Mouse (Mus musculus): ENCODE results near the gene Esrp2.

Gene Esrp2

DNA sequence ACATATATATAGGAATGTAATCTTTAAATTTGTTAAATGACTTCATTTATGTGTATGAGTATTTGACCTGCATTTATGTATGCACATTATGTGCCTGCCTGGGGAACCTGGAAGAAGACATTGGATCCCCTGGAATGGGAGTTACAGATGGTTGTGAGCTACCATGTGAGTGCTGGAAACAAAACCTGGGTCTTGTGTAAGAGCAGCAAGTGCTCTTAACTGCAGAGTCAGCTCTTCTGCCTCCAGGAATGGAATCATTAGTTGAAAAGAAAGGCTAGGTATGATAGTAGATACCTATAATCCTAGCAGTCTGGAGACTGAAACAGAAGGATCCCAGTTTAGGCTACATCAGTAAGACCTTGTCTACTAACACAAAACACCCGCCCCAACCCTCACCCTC lies 10.7 kb downstream of the Esrp2 start:
- no peak for DNase-seq (ENCODE audit: extremely low read depth, low read depth)

DNA sequence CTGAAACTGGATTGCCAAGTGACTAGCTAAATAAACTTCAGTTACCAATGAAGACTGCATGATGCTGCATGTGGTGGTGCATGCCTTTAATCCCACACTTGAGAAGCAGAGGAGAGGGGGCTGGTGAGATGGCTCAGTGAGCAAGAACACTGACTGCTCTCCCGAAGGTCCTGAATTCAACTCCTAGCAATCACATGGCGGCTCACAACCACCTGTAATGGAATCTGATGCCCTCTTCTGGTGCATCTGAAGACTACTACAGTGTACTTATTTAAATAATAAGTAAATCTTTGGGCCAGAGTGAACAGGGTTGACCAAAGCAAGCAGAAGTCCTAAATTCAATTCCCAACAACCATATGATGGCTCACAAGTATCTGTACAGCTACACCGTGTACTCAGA lies 13.3 kb downstream of the Esrp2 start:
- no peak for DNase-seq (ENCODE audit: extremely low read depth, low read depth)

DNA sequence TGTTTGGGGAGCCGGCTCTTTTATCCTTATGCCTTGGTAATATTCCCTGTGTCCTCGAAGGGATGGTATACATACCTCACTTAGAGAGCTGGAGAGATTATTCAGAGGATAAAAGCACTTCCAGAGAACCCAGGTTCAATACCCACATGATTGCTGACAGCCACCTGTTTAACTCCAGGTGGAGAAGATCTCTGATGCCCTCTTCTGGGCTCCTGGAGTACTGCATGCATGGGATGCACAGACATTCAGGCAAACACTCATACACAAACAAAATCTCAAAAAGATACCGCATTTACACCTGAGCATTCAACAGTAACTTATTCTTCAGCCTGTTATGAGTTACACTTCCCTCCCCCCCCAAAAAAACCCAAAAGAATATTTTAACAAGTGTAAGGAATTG lies 20.9 kb downstream of the Esrp2 start:
- no peak for DNase-seq (ENCODE audit: extremely low read depth, low read depth)

DNA sequence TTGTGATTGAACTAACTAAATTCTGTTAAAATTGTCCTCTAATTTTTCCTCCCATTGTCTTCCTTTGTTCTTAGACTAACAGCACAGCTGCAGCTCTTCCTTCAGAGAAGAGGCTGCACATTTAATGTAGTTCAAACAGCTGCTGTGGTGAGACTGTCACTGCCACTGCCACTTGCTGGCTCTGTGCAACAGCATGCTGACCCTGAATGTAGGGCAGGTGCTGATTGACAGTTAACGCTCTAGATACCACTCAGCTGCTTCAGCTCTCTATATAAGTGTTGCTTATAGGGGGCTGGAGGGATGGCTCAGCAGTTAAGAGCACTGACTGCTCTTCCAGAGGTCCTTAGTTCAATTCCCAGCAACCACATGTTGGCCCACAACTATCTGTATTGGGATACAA lies 24.3 kb downstream of the Esrp2 start:
- DNase-seq (ENCODE audit: extremely low read depth, low read depth) = no peak

DNA sequence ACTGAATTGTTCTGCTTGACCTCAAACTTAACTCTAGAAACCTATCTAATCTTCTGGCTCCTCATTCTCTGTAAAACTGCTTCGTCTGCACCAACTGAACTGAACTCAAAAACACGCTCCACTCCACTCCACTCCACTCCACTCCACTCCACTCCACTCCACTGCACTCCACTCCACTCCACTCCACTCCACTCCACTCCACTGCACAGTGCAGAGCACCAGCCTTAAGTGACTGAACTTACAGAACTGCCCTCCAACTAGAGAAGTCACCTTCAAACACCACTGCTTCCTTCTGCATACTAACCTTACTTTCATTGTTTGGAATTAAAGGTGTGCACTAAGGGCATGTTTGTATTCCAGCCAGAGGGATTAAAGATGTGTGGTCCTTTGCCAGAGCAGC lies 24.7 kb downstream of the Esrp2 start:
- no peak for DNase-seq (ENCODE audit: extremely low read depth, low read depth)

DNA sequence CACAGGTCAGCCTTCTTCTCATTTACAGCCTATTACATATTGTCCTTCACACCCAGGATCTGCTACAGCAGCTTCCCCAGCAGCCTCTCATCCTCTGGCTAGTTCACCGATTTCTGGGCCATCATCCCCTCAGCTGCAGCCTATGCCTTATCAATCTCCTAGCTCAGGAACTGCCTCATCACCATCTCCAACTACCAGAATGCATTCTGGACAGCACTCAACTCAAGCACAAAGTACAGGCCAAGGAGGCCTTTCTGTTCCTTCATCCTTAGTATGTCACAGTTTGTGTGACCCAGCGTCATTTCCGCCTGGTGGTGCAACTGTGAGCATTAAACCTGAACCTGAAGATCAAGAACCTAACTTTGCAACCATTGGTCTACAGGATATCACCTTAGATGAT lies 28.0 kb downstream of the Esrp2 start:
- DNase-seq (ENCODE audit: extremely low read depth, low read depth) = no peak

DNA sequence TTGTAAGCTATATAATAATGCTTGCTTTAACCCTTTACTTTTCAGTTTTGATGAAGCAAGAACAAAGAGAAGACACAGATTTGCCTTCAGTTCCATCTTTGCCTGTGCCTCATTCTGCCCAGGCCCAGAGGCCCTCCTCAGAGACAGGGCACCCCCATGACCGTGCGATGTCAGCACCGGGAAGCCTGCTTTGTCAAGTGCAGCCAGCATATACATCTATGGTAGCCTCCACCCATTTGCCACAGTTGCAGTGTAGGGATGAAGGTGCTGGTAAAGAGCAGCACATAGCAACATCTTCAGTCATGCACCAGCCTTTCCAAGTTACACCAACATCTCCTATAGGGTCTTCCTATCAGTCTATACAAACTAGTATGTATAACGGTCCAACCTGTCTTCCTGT lies 28.7 kb downstream of the Esrp2 start:
- DNase-seq (ENCODE audit: extremely low read depth, low read depth) = no peak

DNA sequence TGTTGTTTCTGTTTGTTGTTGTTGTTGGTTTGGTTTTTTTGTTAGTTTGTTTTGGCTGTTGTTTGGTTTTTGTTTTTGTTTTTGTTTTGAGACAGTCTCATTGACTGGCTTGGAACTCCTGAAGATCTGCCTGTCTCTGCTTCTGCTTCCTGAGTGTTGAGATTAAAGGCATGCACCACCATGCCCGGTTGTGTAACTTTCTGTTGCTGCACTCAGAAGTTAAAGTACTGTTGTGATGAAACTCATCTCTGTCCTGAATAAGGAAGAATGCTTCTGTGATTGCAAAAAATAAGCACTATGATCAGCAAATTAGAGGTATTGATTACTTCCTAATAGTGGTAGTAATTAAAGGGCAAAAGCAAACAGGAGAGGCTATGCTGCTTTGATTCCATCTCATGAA lies 30.6 kb downstream of the Esrp2 start:
- no peak for DNase-seq (ENCODE audit: extremely low read depth, low read depth)

DNA sequence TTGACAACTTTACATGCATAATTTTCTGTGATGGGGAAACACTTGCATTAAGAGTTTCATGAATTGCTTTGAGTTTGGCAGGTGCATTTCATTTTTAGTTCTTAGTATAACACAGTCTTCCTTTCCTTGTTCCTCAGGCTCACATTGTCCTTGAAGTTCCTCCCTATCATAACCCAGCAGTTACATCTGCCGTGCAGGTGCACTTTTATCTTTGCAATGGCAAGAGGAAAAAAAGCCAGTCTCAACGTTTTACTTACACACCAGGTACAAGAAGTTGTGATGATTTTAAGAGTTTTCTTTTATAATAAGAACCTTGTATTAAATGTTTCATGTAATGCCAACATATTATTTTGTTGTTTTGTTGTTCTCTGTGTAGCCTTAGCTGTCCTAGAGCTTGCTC lies 32.9 kb downstream of the Esrp2 start:
- DNase-seq (ENCODE audit: extremely low read depth, low read depth) = no peak

DNA sequence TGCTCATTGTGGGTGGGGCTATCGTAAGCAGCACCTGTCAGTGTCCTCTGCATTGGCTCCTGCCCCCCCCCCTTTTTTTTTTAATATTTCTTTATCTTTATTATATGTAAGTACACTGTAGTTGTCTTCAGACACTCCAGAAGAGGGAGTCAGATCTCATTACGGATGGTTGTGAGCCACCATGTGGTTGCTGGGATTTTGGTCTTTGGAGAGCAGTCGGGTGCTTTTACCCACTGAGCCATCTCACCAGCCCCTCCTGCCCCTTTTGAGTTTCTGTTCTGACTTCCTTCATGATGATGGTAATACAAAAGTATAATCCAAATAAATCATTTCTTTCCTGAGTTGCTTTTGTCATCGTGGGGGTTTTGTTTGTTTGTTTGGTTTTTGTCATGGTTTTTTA lies 34.5 kb downstream of the Esrp2 start:
- no peak for DNase-seq (ENCODE audit: extremely low read depth, low read depth)

Measured in MEL-GATA-1-ER (cell line).